Mouse (Mus musculus): ENCODE measurements around the gene Adat1.

Adat1 gene

DNA sequence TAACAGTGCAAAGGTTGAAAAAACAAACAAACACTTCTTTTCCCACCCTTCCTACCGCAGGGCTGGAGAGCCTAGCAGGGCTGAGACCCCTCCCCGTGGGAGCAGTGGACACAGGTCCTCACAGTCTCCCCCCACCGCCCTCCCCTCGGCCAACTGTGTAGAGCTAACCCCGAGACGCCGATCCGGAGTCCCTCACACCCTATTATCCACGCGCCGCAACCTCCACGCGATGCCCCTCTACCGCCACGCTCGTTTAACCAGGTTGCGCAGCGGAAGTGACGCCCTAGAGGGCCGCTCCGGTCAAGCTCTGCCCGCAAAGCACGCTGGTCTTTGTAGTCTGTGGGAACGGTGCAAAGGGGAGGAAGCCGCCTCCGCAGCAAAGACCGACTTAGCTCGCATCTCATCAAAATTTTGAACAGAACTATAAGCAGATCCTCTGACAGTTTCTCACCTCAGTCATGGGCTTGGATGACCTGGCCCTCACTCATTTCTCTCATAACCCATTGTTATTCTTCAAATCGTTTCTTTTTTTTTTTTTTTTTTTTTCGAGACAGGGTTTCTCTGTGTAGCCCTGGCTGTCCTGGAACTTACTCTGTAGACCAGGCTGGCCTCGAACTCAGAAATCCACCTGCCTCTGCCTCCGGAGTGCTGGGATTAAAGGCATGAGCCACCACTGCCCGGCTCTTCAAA lies at the start of gene Adat1:
Adat1 (minus strand) TSS at position 290 of the 690 bp plus-strand sequence.
- 4% methylated on average over 33 of the region's 33 CpGs for WGBS

DNA sequence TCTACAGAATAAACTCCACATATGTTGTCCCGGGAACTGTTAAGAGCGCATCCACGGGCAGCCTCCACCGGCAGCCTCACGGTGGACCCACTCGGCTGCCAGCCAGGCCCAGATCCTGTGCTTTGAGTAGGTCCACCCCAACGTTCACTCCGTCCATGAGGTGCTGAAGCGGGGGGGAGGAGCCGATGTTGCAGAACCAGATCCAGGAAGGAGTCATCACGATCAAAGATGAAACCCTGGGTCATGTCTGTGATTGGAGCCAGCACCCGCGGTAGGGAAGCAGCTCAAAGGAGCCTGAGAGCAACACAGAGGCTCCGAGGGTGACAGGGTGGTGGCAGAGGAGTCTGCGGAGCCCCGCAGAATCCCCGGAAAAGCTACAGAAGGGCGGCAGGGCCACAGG lies 45.4 kb upstream of the Adat1 start:
- 88% methylated on average over 18 of the region's 18 CpGs for WGBS

DNA sequence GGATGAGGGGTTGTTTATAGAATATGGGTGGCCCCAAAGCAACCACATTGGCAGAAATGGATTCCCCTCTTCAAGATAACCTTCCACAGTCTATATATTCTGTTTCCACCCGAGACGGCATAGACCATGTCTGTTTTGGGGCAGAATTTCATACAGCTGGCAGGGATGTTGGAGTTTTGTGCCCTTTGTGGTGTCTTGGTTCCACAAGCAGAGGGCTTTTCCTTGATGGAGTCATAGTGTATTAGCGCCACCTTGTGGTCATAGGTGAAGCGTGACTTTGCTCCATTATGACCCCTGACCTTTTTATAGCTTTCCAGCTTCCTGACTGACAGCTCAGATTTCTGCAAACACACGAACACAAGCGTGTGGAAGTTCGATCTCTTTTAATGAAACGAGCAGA lies 42.5 kb upstream of the Adat1 start:
- 33% methylated on average over 8 of the region's 8 CpGs for WGBS

DNA sequence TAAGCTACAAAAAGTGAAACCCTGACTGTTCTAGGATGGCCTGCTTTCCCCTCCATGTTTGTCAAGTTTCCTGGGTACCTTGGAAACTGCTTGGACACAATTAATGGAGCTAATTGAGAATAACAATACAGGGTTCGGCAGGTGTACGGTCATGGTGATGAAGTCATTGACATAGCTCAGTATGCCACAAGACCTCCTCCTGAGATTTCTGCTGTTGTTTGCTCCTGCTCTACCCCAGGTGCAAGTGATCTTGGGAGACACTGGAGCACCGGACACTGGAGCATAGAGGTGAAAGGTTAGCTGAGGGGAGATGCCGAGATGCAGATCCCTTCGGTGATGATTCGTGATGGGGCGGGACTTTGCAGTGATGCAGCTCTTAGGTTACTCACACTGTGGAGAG lies 41.0 kb upstream of the Adat1 start:
- 74% methylated on average over 7 of the region's 7 CpGs for WGBS

DNA sequence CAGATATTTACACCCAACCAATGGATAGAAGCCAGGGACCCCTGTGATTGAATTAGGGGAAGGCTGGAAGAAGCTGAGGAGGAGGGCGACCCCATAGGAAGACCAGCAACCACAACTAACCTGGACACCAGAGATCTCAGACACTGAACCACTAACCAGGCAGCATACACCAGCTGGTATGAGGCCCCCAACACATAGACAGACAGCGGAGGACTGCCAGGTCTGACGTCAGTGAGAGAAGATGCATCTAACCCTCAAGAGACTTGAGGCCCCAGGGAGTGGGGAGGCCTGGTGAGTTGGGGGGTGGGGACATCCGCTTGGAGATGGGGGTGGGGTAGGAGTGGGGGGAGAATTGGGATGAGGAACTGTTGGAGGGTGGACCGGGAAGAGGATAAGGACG lies 38.6 kb upstream of the Adat1 start:
- 70% methylated on average over 6 of the region's 6 CpGs for WGBS

DNA sequence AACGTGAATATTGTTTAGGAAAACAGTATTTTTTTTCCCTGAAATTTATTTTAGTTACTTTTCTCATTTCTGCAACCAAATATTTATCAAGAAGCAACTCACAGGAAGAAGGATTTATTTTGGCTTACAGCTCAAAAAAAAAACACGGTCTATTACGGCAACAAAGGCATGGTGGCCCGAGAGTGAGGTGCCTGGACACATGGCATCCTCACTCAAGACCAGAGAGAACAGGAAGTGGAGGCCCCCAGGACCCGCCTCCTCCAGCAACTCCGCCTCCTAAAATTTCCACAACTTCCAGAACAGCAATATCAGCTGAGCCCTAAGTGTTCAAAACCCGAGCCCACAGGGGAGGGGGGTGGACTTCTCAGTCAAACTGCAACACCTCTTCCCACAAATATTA lies 37.4 kb upstream of the Adat1 start:
- WGBS, result 76% methylated on average over 7 of the region's 7 CpGs

DNA sequence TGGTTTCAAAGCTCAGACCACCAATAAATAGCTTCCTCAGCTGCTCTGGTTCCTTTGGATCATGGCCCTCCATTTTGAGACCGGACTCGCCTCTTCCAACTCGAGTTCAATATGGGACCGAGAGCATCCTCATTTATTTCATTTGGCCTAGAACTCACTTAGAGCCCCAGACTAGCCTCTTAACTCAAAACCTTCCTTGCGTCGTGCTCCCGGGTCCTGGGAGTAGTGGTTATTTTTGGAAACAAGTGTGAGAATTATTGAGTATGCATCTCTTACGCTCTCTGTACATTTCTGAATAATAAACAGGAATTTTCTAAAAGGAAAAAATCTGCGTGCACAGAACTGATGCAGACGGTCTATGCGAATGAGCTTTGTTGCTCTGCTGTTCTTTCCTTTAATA lies 22.8 kb upstream of the Adat1 start, which contains the start of gene Gm6793:
Gm6793 (minus strand) TSS at position 101 of the 400 bp plus-strand sequence.
- 60% methylated on average over 11 of the region's 11 CpGs for WGBS

DNA sequence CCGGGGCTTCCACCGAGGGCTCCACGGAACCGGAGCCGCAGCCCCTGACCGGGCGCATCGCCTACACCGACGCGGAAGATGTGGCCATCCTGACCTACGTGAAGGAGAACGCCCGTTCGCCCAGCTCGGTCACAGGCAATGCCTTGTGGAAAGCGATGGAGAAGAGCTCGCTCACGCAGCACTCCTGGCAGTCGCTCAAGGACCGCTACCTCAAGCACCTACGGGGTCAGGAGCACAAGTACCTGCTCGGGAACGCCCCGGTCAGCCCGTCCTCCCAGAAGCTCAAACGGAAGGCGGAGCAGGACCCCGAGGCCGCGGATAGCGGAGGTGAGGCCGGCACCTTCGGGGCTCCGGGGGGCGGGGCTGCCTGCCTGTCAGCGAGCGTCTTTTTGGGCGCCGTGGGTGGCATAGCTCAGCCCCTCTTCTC lies 19.7 kb upstream of the Adat1 start:
- 1% methylated on average over 40 of the region's 40 CpGs for WGBS

DNA sequence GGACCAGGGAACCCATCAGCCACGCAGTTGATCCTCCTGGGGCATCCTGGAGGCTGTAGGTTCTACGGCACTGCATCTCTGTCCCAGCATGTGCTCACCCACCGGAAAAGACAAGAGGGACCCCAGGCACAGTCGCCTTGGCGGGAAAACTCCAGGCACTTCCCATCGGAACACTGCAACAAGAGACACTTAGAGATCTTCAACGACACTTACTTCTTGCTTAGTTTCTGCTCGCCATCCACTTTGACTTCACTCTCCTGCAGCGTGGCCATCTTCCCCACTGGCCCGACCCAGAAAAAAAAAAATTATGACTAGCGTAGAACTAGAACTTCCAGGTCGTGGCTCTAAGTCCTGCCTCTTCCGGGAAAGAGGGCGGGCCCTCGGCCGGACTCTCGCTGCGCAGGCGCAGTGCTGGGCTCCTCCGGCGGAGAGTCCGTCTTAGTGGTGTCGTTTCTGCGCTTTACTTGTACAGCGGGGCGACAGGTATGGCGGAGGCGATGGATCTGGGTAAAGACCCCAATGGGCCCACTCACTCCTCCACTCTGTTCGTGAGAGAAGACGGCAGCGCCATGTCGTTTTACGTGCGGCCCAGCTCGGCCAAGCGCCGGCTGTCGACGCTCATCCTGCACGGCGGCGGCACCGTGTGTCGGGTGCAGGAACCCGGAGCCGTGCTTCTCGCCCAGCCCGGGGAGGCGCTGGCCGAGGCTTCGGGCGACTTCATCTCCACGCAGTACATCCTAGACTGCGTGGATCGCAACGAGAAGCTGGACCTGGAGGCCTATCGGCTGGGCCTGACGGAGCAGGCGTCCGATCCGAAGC lies 19.1 kb upstream of the Adat1 start, which contains the start of the genes Kars and Terf2ip:
Kars (minus strand) TSS at position 327 of the 819 bp plus-strand sequence.
Terf2ip (plus strand) TSS at position 402 of the 819 bp plus-strand sequence.
- under 1% methylated on average over 61 of the region's 61 CpGs for WGBS

DNA sequence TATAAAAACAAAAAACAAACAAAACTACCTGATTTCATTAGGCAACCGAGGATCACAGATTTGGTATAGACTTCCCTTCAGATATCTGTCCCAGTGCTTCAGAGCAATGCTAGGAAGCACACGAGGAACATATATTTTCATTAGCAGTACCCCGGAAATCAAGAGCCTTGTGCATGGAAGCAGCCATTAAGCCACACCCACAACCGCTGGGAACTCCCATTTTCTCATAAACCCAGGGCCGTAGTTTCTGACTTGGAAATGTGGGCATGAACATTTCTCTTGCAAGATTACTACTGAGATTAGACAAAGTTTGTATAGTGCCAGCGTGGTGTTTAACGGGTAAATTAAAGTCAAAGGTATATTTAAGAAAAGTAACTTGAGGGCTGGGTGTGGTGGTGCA lies 17.5 kb upstream of the Adat1 start:
- 92% methylated on average over 7 of the region's 7 CpGs for WGBS

DNA sequence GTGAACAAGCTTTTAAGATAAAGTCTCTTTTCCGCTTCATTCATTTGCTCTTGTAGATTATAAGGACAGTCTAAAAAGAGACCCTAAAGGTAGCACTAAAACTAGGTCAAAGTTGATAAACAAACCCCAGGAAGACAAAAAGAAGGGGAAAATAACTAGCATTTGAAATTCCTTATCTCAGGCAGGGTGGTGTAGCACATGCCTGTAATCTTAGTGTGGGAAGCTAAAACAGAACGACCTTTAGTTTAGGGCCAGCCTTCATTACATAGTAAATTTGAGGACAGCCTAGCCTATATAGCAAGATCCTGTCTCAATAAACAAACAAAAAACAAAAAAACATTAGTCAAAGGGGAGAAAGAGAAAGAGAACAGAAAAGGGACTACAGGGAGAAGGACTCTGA lies 15.6 kb upstream of the Adat1 start:
- 98% methylated on average over 2 of the region's 2 CpGs for WGBS

DNA sequence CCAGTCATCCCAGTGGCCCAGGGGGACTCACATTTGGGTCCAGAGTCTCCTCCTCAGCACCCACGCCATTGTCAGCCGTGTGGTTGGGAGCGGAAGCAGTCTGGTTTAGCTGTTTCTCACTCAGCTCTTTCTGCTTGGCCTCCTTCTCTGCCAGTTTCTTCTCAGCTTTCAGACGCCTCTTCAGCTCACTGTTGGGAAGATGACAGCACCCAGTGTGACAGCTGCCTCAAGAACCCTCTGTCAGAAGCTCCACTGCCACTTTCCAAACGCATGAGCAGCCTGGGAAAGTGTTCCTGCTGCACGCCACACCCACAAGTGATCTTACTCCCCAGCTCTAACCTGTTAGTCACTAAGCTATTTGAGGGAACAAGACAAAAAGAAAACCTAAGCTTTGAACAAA lies 13.5 kb upstream of the Adat1 start:
- 65% methylated on average over 6 of the region's 6 CpGs for WGBS

DNA sequence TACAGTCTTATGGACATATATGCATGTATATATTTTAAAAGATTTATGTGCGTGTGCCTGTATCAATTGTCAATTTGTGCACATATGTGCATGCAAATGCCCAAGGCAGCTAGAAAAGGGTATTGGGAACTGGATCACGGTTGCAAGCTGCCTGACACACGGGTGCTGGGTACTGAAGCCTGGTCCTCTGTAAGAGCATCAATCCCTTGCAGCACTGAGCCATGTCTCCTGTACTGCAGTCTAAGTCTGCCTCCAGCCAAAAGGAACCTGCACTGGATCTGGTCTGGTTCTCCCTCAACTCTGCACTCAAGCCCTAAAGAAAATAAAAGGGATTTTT lies 569 bp upstream of the Adat1 start:
- 53% methylated on average over 3 of the region's 3 CpGs for WGBS

DNA sequence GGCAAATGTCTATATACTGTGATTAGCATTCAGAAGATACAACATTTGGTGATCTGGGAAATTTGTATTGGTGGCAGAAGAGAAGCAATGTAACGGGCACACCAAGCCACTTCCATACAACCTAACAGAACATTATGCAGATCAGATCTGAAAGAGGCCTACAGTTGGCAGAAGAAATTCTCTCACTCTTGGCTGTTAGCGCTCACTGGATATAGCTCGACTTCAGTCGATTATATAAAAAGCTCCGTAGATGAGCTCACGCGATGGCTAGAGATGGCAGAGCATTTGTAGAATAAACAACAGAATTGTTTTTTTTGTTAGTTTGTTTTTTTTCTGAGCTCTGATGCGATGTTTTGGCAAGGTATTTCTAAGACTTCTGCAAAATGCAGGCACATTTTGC lies 824 bp downstream of the Adat1 start:
- WGBS, result 13% methylated on average over 8 of the region's 8 CpGs

DNA sequence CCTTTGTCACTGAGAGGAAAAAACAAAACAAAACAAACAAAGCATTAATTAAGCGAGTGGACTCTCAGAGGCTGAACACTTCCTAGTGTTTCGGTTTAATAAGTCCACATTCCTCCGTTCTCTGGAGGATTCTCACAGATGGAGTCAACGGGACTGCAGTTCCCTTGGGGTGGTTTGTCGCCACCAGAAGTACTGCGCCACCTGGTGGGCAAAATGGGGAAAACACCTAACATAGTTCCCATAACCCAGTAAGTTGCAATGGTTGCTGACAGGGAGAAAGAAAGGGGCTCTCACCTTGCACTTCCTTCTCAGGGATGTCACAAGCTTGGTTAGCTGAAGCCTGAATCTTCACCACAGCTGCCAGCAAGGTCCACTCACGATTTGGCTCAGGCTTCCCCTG lies 2.2 kb downstream of the Adat1 start:
- 10% methylated on average over 7 of the region's 7 CpGs for WGBS

DNA sequence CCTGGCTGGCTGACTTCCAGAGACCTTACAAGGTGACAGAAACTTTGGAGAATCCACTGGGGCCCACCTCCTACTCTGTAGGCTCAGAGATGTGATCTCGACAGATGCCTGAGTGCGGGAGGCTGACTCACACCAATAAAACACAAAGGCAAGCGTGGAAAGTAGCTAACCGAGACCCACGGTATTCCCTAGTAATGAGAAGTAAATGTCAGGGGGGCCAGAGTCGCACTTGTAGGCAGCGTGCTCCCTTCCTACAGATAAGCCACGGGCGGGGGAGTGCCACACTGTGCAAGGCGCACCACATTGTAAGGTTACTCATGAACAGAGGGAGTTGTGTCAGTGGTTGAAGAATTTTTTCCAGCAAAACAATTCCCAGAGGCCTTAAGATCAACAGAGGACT lies 7.6 kb downstream of the Adat1 start:
- WGBS, result 58% methylated on average over 10 of the region's 10 CpGs

DNA sequence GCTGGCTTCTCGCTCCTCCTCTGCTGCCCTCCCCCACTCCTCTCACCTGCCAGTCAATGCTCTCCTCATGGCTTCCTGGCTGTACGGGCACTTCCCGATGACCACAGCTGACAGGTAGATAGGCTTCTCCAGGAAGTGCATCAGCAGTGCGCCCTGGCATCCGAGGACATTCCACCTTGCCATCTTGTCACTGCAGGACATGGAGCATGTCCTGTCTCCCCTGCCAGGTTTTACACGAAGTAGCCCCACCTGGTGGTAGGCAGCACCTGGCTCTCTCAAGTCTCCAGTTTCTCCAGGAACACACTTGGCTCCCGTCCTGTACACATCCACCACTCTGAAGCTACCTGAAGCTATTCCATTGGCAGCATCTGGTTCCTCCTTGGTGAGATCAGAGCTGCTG lies 10.0 kb downstream of the Adat1 start:
- WGBS, result 76% methylated on average over 7 of the region's 7 CpGs

DNA sequence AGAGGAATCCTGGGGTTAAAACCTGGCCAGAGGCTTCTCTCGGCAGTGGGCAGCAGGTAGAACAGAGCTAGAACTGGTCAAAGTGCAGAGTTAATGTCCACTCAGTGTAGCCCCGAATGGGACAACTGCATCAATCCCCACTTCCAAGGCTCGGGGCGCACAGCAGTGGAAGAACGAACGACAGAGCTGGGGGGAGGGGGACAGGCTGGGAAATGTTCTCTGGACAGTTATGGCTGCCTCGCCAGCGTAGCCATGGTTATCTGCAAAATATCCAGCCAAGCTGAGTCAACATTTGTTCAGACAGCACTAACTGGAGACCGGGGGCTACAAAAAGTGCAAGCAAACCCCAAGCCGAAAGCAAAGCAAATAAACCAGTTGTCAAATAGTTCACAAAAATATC lies 14.0 kb downstream of the Adat1 start:
- 85% methylated on average over 10 of the region's 10 CpGs for WGBS

DNA sequence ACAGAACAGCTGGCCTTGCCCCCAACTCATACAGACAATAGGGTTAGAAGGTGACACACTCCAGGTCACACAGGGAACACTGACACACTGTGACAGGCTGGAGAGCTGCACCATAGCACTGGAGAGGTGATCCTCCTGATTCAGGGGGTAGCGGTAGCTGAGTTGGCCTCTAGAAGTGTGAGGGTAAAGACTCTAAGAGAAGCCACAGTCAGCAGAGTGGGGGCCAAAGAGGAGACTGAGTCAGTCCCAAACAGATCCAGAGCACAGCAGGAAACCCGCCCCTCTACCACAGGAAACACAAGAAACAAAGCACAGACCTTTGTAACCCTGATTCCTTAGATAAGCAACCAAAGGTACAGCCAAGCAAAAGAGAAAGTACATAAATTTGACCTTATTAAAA lies 15.8 kb downstream of the Adat1 start:
- WGBS, result 89% methylated on average over 2 of the region's 2 CpGs

DNA sequence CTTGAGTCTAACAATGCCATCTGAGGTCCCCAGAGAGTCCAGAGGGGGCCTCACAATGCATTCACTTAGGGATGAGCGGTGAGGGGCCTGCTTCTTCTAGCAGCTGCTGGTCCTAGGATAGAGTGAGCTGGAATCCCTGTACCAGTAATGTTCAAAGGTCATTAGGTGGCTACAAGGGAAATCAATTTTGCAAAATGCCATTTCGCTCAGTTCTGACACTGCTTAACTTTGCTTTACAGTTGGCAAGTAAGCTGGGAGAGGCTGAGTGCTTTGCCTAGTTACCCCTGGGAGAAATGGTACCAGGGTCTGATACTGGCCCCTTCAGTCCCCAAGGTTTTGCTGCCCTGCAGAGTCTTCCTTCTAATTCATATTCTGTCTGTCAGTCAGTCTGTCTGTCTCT lies 16.4 kb downstream of the Adat1 start:
- 91% methylated on average over 2 of the region's 2 CpGs for WGBS

DNA sequence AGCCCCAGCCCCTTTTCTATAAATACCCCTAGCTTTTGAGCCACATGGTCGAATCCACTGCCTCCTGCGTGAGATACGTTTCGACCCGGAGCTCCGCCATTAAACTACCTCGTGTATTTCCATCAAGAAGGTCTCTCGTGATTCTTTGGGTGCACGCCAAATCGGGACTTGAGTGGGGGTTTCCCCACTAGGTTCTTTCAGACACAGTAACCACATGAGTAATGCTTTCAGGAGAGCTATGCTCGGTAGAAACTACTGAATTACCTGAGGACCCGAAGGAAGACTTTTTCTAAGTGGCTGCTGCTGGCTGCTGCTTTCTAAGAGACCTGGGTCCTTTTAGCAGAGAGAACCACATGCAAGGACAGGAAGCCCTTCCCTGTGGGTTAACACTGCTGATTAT lies 18.0 kb downstream of the Adat1 start:
- 96% methylated on average over 12 of the region's 12 CpGs for WGBS

DNA sequence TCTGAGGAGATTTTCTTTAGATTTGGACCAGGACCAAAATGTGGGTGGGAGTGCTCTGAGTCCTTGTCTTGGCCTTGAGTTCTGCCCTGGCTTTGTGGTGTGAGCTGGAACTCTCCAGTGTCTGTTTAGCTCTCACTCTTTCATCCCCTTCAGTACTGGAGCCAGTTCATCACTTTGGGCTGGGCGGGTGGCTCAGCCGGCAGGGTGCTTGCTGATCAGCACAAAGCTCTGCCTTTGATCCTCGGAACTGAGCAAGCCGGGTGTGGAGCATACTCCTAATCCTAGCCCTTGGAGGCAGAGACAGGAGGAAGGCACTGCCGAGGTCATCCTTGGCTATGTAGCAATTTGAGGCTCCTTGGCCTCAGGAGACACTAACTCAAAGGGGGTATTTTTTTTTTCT lies 23.1 kb downstream of the Adat1 start:
- 56% methylated on average over 5 of the region's 5 CpGs for WGBS

DNA sequence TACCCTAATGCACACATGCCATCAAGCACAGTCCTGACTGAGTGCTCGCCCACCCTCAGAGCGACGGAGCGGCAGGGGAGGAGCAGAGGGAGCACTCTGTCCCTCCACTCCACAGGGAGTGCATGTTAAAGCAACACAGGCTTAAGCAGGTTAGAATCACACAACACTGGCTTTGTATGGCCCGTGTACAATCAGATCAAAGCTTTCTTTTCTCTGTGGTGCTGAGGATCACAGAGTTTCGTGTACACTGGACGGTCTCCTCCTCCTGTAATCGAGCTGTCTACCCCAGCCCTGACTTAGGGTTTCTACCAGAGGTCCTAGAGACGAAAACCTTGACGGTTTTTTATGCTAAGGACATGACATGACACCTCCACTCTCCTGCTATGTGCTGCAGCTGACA lies 23.6 kb downstream of the Adat1 start:
- WGBS, result 87% methylated on average over 10 of the region's 10 CpGs
